Mouse (Mus musculus) stomach, embryonic 15.5 days (tissue): Measurements from ENCODE around the gene Pla2g3. TPM values are rescaled to one million over a fixed set of nuclear protein-coding genes. Genes with fewer than 3 reads are reported as not detected.

ENCODE experiments used
- ATAC-seq: fragments of 200-750 bp; cut with Nextera tagmentation; 2 replicates; pipeline ENCODE4 v1.8.0; 2017; ENCODE audit warnings: low read depth, moderate number of reproducible peaks, moderate TSS enrichment; ENCODE audit not compliant: insufficient read depth, low FRiP score
- H3K27ac ChIP-seq: fragments of 300-500 bp; sonication (generic); 2 replicates; pipeline ENCODE4 v1.5.1; 2015; ENCODE audit warnings: mild to moderate bottlenecking, inconsistent platforms
- H3K27me3 ChIP-seq: fragments of 300-500 bp; sonication (generic); replicated peaks from 2 replicates; pipeline ENCODE4 v1.6.1; 2015; ENCODE audit warnings: inconsistent platforms
- H3K36me3 ChIP-seq: fragments of 300-500 bp; sonication (generic); 2 replicates; pipeline ENCODE4 v1.6.1; 2015; ENCODE audit warnings: inconsistent platforms
- H3K4me1 ChIP-seq: fragments of 300-500 bp; sonication (generic); 2 replicates; pipeline ENCODE4 v1.6.1; 2015; ENCODE audit warnings: inconsistent platforms
- H3K4me2 ChIP-seq: fragments of 300-500 bp; sonication (generic); 2 replicates; pipeline ENCODE4 v1.6.1; 2015; ENCODE audit warnings: mild to moderate bottlenecking, inconsistent platforms
- H3K4me3 ChIP-seq: fragments of 300-500 bp; sonication (generic); replicated peaks from 2 replicates; pipeline ENCODE4 v1.5.1; 2015; ENCODE audit warnings: inconsistent platforms
- H3K9ac ChIP-seq: fragments of 300-500 bp; sonication (generic); 2 replicates; pipeline ENCODE4 v1.6.1; 2015; ENCODE audit warnings: inconsistent platforms
- H3K9me3 ChIP-seq: fragments of 300-500 bp; sonication (generic); 2 replicates; pipeline ENCODE4 v1.6.1; 2016; ENCODE audit warnings: inconsistent platforms
- WGBS: fragments of 180-500 bp; shearing (Covaris S2); methylation state at CpG from one replicate; pipeline ENCODE4 v1.1.7; 2015; 5-methylcytosine and 5-hydroxymethylcytosine counted together
- polyA plus RNA-seq: library from polyadenylated mRNA; unstranded; fragments of >200 nt; fragmentation: Nextera tagmentation; extraction: Ambion mirVana; gene quantifications from 2 replicates; pipeline ENCODE4 v1.2.1, GENCODE M21; 2015

Pla2g3 gene
- polyA plus RNA-seq, 1 experiment from 2014 or later, result 0.82 TPM

- Histone ChIP-seq H3K4me1 (peaks cover under 1% of the 10 kb centered on the region), H3K9me3 (no peaks in the 10 kb centered on the region), H3K9ac (no peak overlapping the region), H3K4me3 (no peak overlapping the region), H3K27ac (no peak overlapping the region; the same call in 1 of the 2 replicates), H3K27me3 (no peaks in the 10 kb centered on the region), H3K4me2 (no peak overlapping the region), H3K36me3 (peaks cover 7% of the 10 kb centered on the region; the same call in 1 of the 2 replicates)
- ATAC-seq, result peak; percentile 66
- 76% methylated on average over 12 of the region's 13 CpGs for WGBS
Observed at GRCm38 (mm10) chr11:3458428-3459104, 29.5 kb upstream of the Pla2g3 start.

- Histone ChIP-seq H3K4me3 (no peak overlapping the region), H3K27me3 (no peaks in the 10 kb centered on the region), H3K9me3 (no peaks in the 10 kb centered on the region), H3K4me1 (no peaks in the 10 kb centered on the region), H3K36me3 (peaks cover 6% of the 10 kb centered on the region; the same call in 1 of the 2 replicates), H3K9ac (no peak overlapping the region), H3K27ac (no peak overlapping the region; the same call in 1 of the 2 replicates), H3K4me2 (no peak overlapping the region)
- ATAC-seq, result peak; percentile 34
- 83% methylated on average over 2 of the region's 2 CpGs for WGBS
Observed at GRCm38 (mm10) chr11:3459105-3459468, 29.0 kb upstream of the Pla2g3 start.

- Histone ChIP-seq H3K4me3 (no peak overlapping the region), H3K9ac (no peak overlapping the region), H3K36me3 (no peaks in the 10 kb centered on the region), H3K4me1 (no peaks in the 10 kb centered on the region), H3K4me2 (no peak overlapping the region), H3K27me3 (no peaks in the 10 kb centered on the region), H3K27ac (no peak overlapping the region), H3K9me3 (no peaks in the 10 kb centered on the region)
- 100% methylated on average over 1 of the region's 1 CpGs for WGBS
- ATAC-seq, result no peak
Observed at GRCm38 (mm10) chr11:3462846-3463245, 25.2 kb upstream of the Pla2g3 start.

GRCm38 (mm10) chr11:3471448-3471850 lies 16.6 kb upstream of the Pla2g3 start:
- Histone ChIP-seq H3K4me2 (no peak overlapping the region), H3K27ac (no peak overlapping the region)

GRCm38 (mm10) chr11:3472484-3472883 lies 15.6 kb upstream of the Pla2g3 start:
- H3K9me3 ChIP-seq, result no peaks in the 10 kb centered on the region
- H3K27ac ChIP-seq, result no peak overlapping the region
- no peak overlapping the region for H3K4me3 ChIP-seq
- no peaks in the 10 kb centered on the region for H3K27me3 ChIP-seq
- H3K36me3 ChIP-seq, result no peaks in the 10 kb centered on the region
- peak; percentile 72 for ATAC-seq
- 29% methylated on average over 1 of the region's 1 CpGs for WGBS
- H3K4me2 ChIP-seq, result no peak overlapping the region
- no peaks in the 10 kb centered on the region for H3K4me1 ChIP-seq
- no peak overlapping the region for H3K9ac ChIP-seq

More at GRCm38 (mm10) chr11:3471448-3471850, 16.6 kb upstream of the Pla2g3 start:
- Histone ChIP-seq H3K4me3 (no peak overlapping the region), H3K36me3 (no peaks in the 10 kb centered on the region), H3K9ac (no peak overlapping the region), H3K27me3 (no peaks in the 10 kb centered on the region), H3K9me3 (no peaks in the 10 kb centered on the region), H3K4me1 (no peaks in the 10 kb centered on the region)
- no peak for ATAC-seq
- WGBS, result 31% methylated on average over 11 of the region's 11 CpGs

GRCm38 (mm10) chr11:3474480-3475115 lies 13.5 kb upstream of the Pla2g3 start:
- 84% methylated on average over 7 of the region's 7 CpGs for WGBS
- H3K4me2 ChIP-seq, result no peak overlapping the region
- no peak overlapping the region for H3K4me3 ChIP-seq
- H3K4me1 ChIP-seq, result no peaks in the 10 kb centered on the region
- no peaks in the 10 kb centered on the region for H3K27me3 ChIP-seq
- no peaks in the 10 kb centered on the region for H3K36me3 ChIP-seq
- H3K9me3 ChIP-seq, result no peaks in the 10 kb centered on the region
- ATAC-seq, result no peak
- no peak overlapping the region for H3K9ac ChIP-seq
- H3K27ac ChIP-seq, result no peak overlapping the region

GRCm38 (mm10) chr11:3475489-3475888 lies 12.6 kb upstream of the Pla2g3 start:
- H3K27me3 ChIP-seq, result no peaks in the 10 kb centered on the region
- no peak overlapping the region for H3K4me3 ChIP-seq
- H3K36me3 ChIP-seq, result no peaks in the 10 kb centered on the region
- H3K9ac ChIP-seq, result no peak overlapping the region
- no peaks in the 10 kb centered on the region for H3K4me1 ChIP-seq
- no peak overlapping the region for H3K4me2 ChIP-seq
- ATAC-seq, result no peak
- H3K27ac ChIP-seq, result no peak overlapping the region
- no peaks in the 10 kb centered on the region for H3K9me3 ChIP-seq

GRCm38 (mm10) chr11:3483980-3484642 lies 4.0 kb upstream of the Pla2g3 start:
- H3K4me1 ChIP-seq, result 0 out of 2 replicates have a peak, but pooled peaks cover 6% of the 10 kb centered on the region
- no peak overlapping the region for H3K9ac ChIP-seq
- no peaks in the 10 kb centered on the region for H3K9me3 ChIP-seq
- H3K27ac ChIP-seq, result no peak overlapping the region
- H3K27me3 ChIP-seq, result no peaks in the 10 kb centered on the region
- 52% methylated on average over 11 of the region's 11 CpGs for WGBS
- no peak for ATAC-seq
- no peak overlapping the region for H3K4me3 ChIP-seq
- no peaks in the 10 kb centered on the region for H3K36me3 ChIP-seq
- no peak overlapping the region for H3K4me2 ChIP-seq

GRCm38 (mm10) chr11:3486349-3486748 lies 1.7 kb upstream of the Pla2g3 start:
- WGBS, result 67% methylated on average over 7 of the region's 7 CpGs
- H3K4me3 ChIP-seq, result no peak overlapping the region
- no peaks in the 10 kb centered on the region for H3K27me3 ChIP-seq
- no peak overlapping the region for H3K9ac ChIP-seq
- H3K9me3 ChIP-seq, result no peaks in the 10 kb centered on the region
- H3K4me1 ChIP-seq, result 0 out of 2 replicates have a peak, but pooled peaks cover 6% of the 10 kb centered on the region
- H3K4me2 ChIP-seq, result no peak overlapping the region
- no peak for ATAC-seq
- H3K36me3 ChIP-seq, result no peaks in the 10 kb centered on the region
- no peak overlapping the region; the same call in 1 of the 2 replicates for H3K27ac ChIP-seq

GRCm38 (mm10) chr11:3489036-3489435 lies 952 bp downstream of the Pla2g3 start:
- no peak overlapping the region for H3K27ac ChIP-seq
- 0 out of 2 replicates have a peak, but pooled peaks cover 6% of the 10 kb centered on the region for H3K4me1 ChIP-seq
- H3K36me3 ChIP-seq, result no peaks in the 10 kb centered on the region
- H3K9me3 ChIP-seq, result no peaks in the 10 kb centered on the region
- no peaks in the 10 kb centered on the region for H3K27me3 ChIP-seq
- no peak overlapping the region for H3K4me3 ChIP-seq
- no peak for ATAC-seq
- no peak overlapping the region for H3K4me2 ChIP-seq
- 66% methylated on average over 5 of the region's 5 CpGs for WGBS
- H3K9ac ChIP-seq, result no peak overlapping the region

GRCm38 (mm10) chr11:3492748-3493147 lies 4.7 kb downstream of the Pla2g3 start:
- Histone ChIP-seq H3K4me2 (no peak overlapping the region), H3K9me3 (no peaks in the 10 kb centered on the region), H3K9ac (no peak overlapping the region), H3K36me3 (no peaks in the 10 kb centered on the region), H3K4me1 (0 out of 2 replicates have a peak, but pooled peaks cover 6% of the 10 kb centered on the region), H3K27me3 (no peaks in the 10 kb centered on the region), H3K4me3 (no peak overlapping the region), H3K27ac (no peak overlapping the region)
- ATAC-seq, result no peak
- WGBS, result 50% methylated on average over 4 of the region's 4 CpGs

- 73% methylated on average over 17 of the region's 17 CpGs for WGBS
- H3K36me3 ChIP-seq, result no peaks in the 10 kb centered on the region
- H3K27ac ChIP-seq, result no peak overlapping the region
- ATAC-seq, result 0 out of 2 replicates have a peak, but pooled peaks have one; percentile 17
- no peak overlapping the region for H3K4me2 ChIP-seq
- no peaks in the 10 kb centered on the region for H3K9me3 ChIP-seq
- H3K9ac ChIP-seq, result no peak overlapping the region
- no peaks in the 10 kb centered on the region for H3K27me3 ChIP-seq
- H3K4me3 ChIP-seq, result no peak overlapping the region
- H3K4me1 ChIP-seq, result no peaks in the 10 kb centered on the region
Observed at GRCm38 (mm10) chr11:3494857-3495256, 6.8 kb downstream of the Pla2g3 start.
